Mouse (Mus musculus) embryonic facial prominence, embryonic 10.5 days (tissue): ENCODE data around the gene Arid3b. TPM values are rescaled to one million over a fixed set of nuclear protein-coding genes. Genes with fewer than 3 reads are reported as not detected.

Experiments used
- DNase-seq: peaks from one replicate; pipeline ENCODE4 v3.0.0-alpha.2; 2017; ENCODE audit warnings: low spot score
- H3K27ac ChIP-seq: fragments of 300-500 bp; sonication (generic); replicated peaks from 2 replicates; pipeline ENCODE4 v1.5.1; 2016; ENCODE audit warnings: mild to moderate bottlenecking
- H3K27me3 ChIP-seq: fragments of 300-500 bp; sonication (generic); replicated peaks from 2 replicates; pipeline ENCODE4 v1.6.1; 2016; ENCODE audit warnings: low read depth, mild to moderate bottlenecking; ENCODE audit not compliant: poor library complexity, severe bottlenecking
- H3K36me3 ChIP-seq: fragments of 300-500 bp; sonication (generic); replicated peaks from 2 replicates; pipeline ENCODE4 v1.6.1; 2016; ENCODE audit warnings: mild to moderate bottlenecking, moderate library complexity
- H3K4me1 ChIP-seq: fragments of 300-500 bp; sonication (generic); 2 replicates; pipeline ENCODE4 v1.6.1; 2016
- H3K4me3 ChIP-seq: fragments of 300-500 bp; sonication (generic); 2 replicates; pipeline ENCODE4 v1.5.1; 2016; ENCODE audit warnings: mild to moderate bottlenecking, moderate library complexity
- H3K9me3 ChIP-seq: fragments of 300-500 bp; sonication (generic); 2 replicates; pipeline ENCODE4 v1.6.1; 2016; ENCODE audit warnings: mild to moderate bottlenecking
- WGBS: fragments of 180-500 bp; shearing (Covaris S2); methylation state at CpG from one replicate; pipeline ENCODE4 v1.1.7; 2016; 5-methylcytosine and 5-hydroxymethylcytosine counted together
- polyA plus RNA-seq: library from polyadenylated mRNA; unstranded; fragments of >200 nt; fragmentation: Nextera tagmentation; extraction: Ambion mirVana; gene quantifications from 2 replicates; pipeline ENCODE4 v1.2.1, GENCODE M21; 2016

The Arid3b gene
- polyA plus RNA-seq, 1 experiment from 2014 or later, result 51.0 TPM

- Histone ChIP-seq H3K4me1 (peaks cover 36% of the 10 kb centered on the region), H3K36me3 (no peaks in the 10 kb centered on the region), H3K9me3 (no peaks in the 10 kb centered on the region), H3K27ac (no peak overlapping the region), H3K27me3 (0 out of 2 replicates have a peak, but pooled peaks cover 6% of the 10 kb centered on the region), H3K4me3 (no peak overlapping the region)
- no peak for DNase-seq
- WGBS, result 95% methylated on average over 4 of the region's 4 CpGs
Observed at GRCm38 (mm10) chr9:57767231-57767630, 69.4 kb downstream of the Arid3b start.

GRCm38 (mm10) chr9:57766431-57766830 lies 70.2 kb downstream of the Arid3b start:
- H3K4me1 ChIP-seq, result peaks cover 43% of the 10 kb centered on the region
- H3K36me3 ChIP-seq, result peaks cover 6% of the 10 kb centered on the region
- WGBS, result 37% methylated on average over 6 of the region's 6 CpGs
- H3K4me3 ChIP-seq, result peak overlapping the region; percentile 96
- H3K27me3 ChIP-seq, result 0 out of 2 replicates have a peak, but pooled peaks cover 6% of the 10 kb centered on the region
- H3K27ac ChIP-seq, result peak overlapping the region; percentile 96
- no peak for DNase-seq
- no peaks in the 10 kb centered on the region for H3K9me3 ChIP-seq

- Histone ChIP-seq H3K27me3 (0 out of 2 replicates have a peak, but pooled peaks cover 6% of the 10 kb centered on the region), H3K27ac (peak within 1 kb of the TSS; percentile 96), H3K4me1 (peaks cover 43% of the 10 kb centered on the region), H3K4me3 (peak within 1 kb of the TSS; percentile 96), H3K9me3 (no peaks in the 10 kb centered on the region), H3K36me3 (peaks cover 14% of the 10 kb centered on the region)
- under 1% methylated on average over 93 of the region's 93 CpGs for WGBS
- DNase-seq, result peak; percentile 74
Observed at GRCm38 (mm10) chr9:57765364-57766351, 70.9 kb downstream of the Arid3b start, which contains the start of gene Clk3. Gene Clk3, minus strand, starts transcription at chr9:57765860.

GRCm38 (mm10) chr9:57764974-57765363 lies 71.6 kb downstream of the Arid3b start:
- Histone ChIP-seq H3K27me3 (0 out of 2 replicates have a peak, but pooled peaks cover 6% of the 10 kb centered on the region), H3K36me3 (peaks cover 21% of the 10 kb centered on the region), H3K4me3 (peak overlapping the region; percentile 96), H3K27ac (peak overlapping the region; percentile 96), H3K9me3 (no peaks in the 10 kb centered on the region), H3K4me1 (peaks cover 43% of the 10 kb centered on the region)
- DNase-seq, result peak; percentile 96
- under 1% methylated on average over 45 of the region's 45 CpGs for WGBS

- under 1% methylated on average over 57 of the region's 57 CpGs for WGBS
- DNase-seq, result no peak
- Histone ChIP-seq H3K27ac (peak overlapping the region; percentile 96), H3K4me3 (peak overlapping the region; percentile 96), H3K9me3 (no peaks in the 10 kb centered on the region), H3K4me1 (peaks cover 39% of the 10 kb centered on the region), H3K27me3 (0 out of 2 replicates have a peak, but pooled peaks cover 6% of the 10 kb centered on the region), H3K36me3 (peaks cover 27% of the 10 kb centered on the region)
Observed at GRCm38 (mm10) chr9:57764147-57764973, 72.2 kb downstream of the Arid3b start.

GRCm38 (mm10) chr9:57762563-57762991 lies 74.0 kb downstream of the Arid3b start:
- DNase-seq, result peak; percentile 27
- H3K27ac ChIP-seq, result no peak overlapping the region
- 0 out of 2 replicates have a peak, but pooled peaks cover 6% of the 10 kb centered on the region for H3K27me3 ChIP-seq
- 73% methylated on average over 6 of the region's 6 CpGs for WGBS
- H3K4me3 ChIP-seq, result peak overlapping the region; percentile 96; the same call in 1 of the 2 replicates
- H3K4me1 ChIP-seq, result peaks cover 39% of the 10 kb centered on the region
- no peaks in the 10 kb centered on the region for H3K9me3 ChIP-seq
- H3K36me3 ChIP-seq, result peaks cover 45% of the 10 kb centered on the region

GRCm38 (mm10) chr9:57761563-57762551 lies 74.7 kb downstream of the Arid3b start:
- WGBS, result 93% methylated on average over 13 of the region's 13 CpGs
- peaks cover 38% of the 10 kb centered on the region for H3K4me1 ChIP-seq
- DNase-seq, result no peak
- H3K27me3 ChIP-seq, result 0 out of 2 replicates have a peak, but pooled peaks cover 3% of the 10 kb centered on the region
- no peak overlapping the region for H3K27ac ChIP-seq
- peak overlapping the region; percentile 96; the same call in 1 of the 2 replicates for H3K4me3 ChIP-seq
- peaks cover 52% of the 10 kb centered on the region for H3K36me3 ChIP-seq
- H3K9me3 ChIP-seq, result no peaks in the 10 kb centered on the region

GRCm38 (mm10) chr9:57760416-57761146 lies 76.0 kb downstream of the Arid3b start:
- H3K4me1 ChIP-seq, result peaks cover 27% of the 10 kb centered on the region
- WGBS, result 96% methylated on average over 24 of the region's 24 CpGs
- no peak overlapping the region for H3K27ac ChIP-seq
- no peaks in the 10 kb centered on the region for H3K9me3 ChIP-seq
- H3K4me3 ChIP-seq, result no peak overlapping the region
- no peak for DNase-seq
- H3K36me3 ChIP-seq, result peaks cover 59% of the 10 kb centered on the region
- H3K27me3 ChIP-seq, result no peaks in the 10 kb centered on the region

GRCm38 (mm10) chr9:57759289-57759688 lies 77.3 kb downstream of the Arid3b start:
- H3K27ac ChIP-seq, result peak overlapping the region; percentile 19; the same call in 1 of the 2 replicates
- no peaks in the 10 kb centered on the region for H3K9me3 ChIP-seq
- H3K4me3 ChIP-seq, result 0 out of 2 replicates have a peak overlapping the region, but pooled peaks have one; percentile 2
- H3K4me1 ChIP-seq, result peaks cover 27% of the 10 kb centered on the region
- peaks cover 72% of the 10 kb centered on the region for H3K36me3 ChIP-seq
- no peaks in the 10 kb centered on the region for H3K27me3 ChIP-seq
- 27% methylated on average over 6 of the region's 6 CpGs for WGBS
- peak; percentile 64 for DNase-seq

GRCm38 (mm10) chr9:57758528-57758927 lies 78.1 kb downstream of the Arid3b start:
- peaks cover 80% of the 10 kb centered on the region for H3K36me3 ChIP-seq

More at GRCm38 (mm10) chr9:57758528-57758927, 78.1 kb downstream of the Arid3b start:
- Histone ChIP-seq H3K4me1 (peaks cover 20% of the 10 kb centered on the region), H3K27me3 (no peaks in the 10 kb centered on the region), H3K4me3 (peak overlapping the region; percentile 23; the same call in 1 of the 2 replicates), H3K27ac (no peak overlapping the region; the same call in 1 of the 2 replicates), H3K9me3 (no peaks in the 10 kb centered on the region)
- DNase-seq, result peak; percentile 37
- WGBS, result 94% methylated on average over 22 of the region's 22 CpGs
